Comparison of ENCODE assay signal across 8 mouse cellular contexts in the genomic region with DNA sequence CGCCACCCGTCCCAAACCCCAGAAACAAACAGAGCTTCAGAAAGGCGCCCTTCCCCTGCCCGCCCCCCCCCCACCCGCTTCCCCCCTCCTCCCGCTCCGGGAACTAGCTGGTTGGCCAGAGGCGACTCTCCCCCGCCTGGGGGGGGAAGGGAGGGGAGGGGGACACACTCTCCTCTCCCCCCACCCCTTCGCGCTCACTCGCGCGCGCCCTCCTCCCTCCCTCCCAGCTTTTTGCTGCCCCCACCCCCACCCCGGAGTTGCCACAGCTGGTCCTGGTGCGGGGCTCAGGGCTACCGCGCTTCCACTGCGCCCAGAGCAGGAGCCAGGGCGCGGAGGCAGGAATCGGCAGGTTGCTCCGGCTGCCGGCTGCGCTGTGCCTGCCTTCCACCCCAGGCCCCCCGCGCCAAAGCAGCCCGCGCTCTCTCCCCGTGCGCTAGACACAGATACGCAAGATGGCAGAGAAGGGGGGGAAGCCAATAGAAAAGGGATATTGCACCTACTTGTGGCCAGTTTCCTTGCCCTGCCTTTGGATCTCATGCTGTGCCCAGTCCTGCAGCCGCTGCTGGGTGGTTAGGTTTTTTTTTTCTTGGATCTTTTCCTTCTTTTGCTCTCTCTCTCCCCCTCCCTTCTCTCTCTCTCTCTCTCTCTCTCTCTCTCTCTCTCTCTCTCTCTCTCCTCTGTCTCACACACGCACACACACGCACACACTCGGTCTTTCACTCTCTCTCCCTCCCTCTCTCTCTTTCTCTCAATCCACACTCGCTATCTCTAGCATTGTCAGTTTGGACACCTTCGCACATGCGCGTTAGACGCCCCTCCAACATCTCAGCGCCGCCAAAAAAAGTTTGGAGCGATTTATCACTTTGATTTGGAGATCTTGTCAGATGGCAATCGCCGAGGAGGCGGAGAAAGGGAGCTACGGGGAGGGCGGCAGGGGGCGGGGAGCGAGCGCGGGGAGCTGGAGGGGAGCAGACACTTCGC. TPM values are rescaled to one million over a fixed set of nuclear protein-coding genes. Genes with fewer than 3 reads are reported as not detected.
A peak's percentile ranks its signal among the peaks of the same experiment; 100 is the strongest.
DNase-seq lines count a peak whose midpoint lies in the region; ATAC-seq lines count a peak whose summit lies in the region.

No protein-coding gene starts in this region.

- peaks cover 47% of the 10 kb centered on the region for H3K4me1 ChIP-seq in megakaryocyte, embryonic 14.5 days
- peaks cover 74% of the 10 kb centered on the region for H3K4me1 ChIP-seq in forebrain, embryonic 12.5 days
- peaks cover 88% of the 10 kb centered on the region for H3K4me1 ChIP-seq in hindbrain, embryonic 10.5 days (replicated peaks)
- H3K4me1 ChIP-seq in limb, embryonic 12.5 days (replicated peaks) = peaks cover 57% of the 10 kb centered on the region
- H3K4me1 ChIP-seq in midbrain, embryonic 13.5 days (replicated peaks) = peaks cover 65% of the 10 kb centered on the region

- peak overlapping the region; percentile 83 for H3K4me2 ChIP-seq in forebrain, embryonic 12.5 days
- H3K4me2 ChIP-seq in limb, embryonic 12.5 days = peak overlapping the region; percentile 87
- H3K4me2 ChIP-seq in midbrain, embryonic 13.5 days (replicated peaks) = peak overlapping the region; percentile 88

- H3K27me3 ChIP-seq in megakaryocyte, embryonic 14.5 days (replicated peaks) = peaks cover 95% of the 10 kb centered on the region
- peaks cover 78% of the 10 kb centered on the region for H3K27me3 ChIP-seq in forebrain, embryonic 12.5 days
- peaks cover 82% of the 10 kb centered on the region for H3K27me3 ChIP-seq in hindbrain, embryonic 10.5 days (ENCODE audit: insufficient read depth, poor library complexity, severe bottlenecking)
- no peaks in the 10 kb centered on the region; the same call in 1 of the 2 replicates for H3K27me3 ChIP-seq in limb, embryonic 12.5 days
- H3K27me3 ChIP-seq in midbrain, embryonic 13.5 days = peaks cover 63% of the 10 kb centered on the region

- WGBS in forebrain, embryonic 12.5 days = 1% methylated on average over 44 of the region's 55 CpGs
- under 1% methylated on average over 51 of the region's 55 CpGs for WGBS in hindbrain, embryonic 10.5 days
- WGBS in limb, embryonic 12.5 days = 1% methylated on average over 44 of the region's 55 CpGs
- 2% methylated on average over 44 of the region's 55 CpGs for WGBS in midbrain, embryonic 13.5 days

- H3K27ac ChIP-seq in forebrain, embryonic 12.5 days = peak overlapping the region; percentile 85
- peak overlapping the region; percentile 94 for H3K27ac ChIP-seq in hindbrain, embryonic 10.5 days
- peak overlapping the region; percentile 100 for H3K27ac ChIP-seq in limb, embryonic 12.5 days
- H3K27ac ChIP-seq in midbrain, embryonic 13.5 days = peak overlapping the region; percentile 84

- H3K4me3 ChIP-seq in megakaryocyte, embryonic 14.5 days (replicated peaks) = peak overlapping the region; percentile 92
- H3K4me3 ChIP-seq in forebrain, embryonic 12.5 days (replicated peaks) = peak overlapping the region; percentile 69
- peak overlapping the region; percentile 74 for H3K4me3 ChIP-seq in hindbrain, embryonic 10.5 days
- H3K4me3 ChIP-seq in limb, embryonic 12.5 days (replicated peaks) = peak overlapping the region; percentile 84
- peak overlapping the region; percentile 58 for H3K4me3 ChIP-seq in midbrain, embryonic 13.5 days (replicated peaks)

- ATAC-seq in megakaryocyte, adult 5-6 weeks (ENCODE audit: poor library complexity, severe bottlenecking) = no peak
- peak; percentile 52; the same call in 1 of the 2 replicates for ATAC-seq in forebrain, embryonic 12.5 days (ENCODE audit: low FRiP score)
- ATAC-seq in limb, embryonic 12.5 days (ENCODE audit: insufficient number of reproducible peaks, insufficient read depth, low FRiP score, low TSS enrichment, low read depth) = peak; percentile 65
- peak; percentile 61 for ATAC-seq in midbrain, embryonic 13.5 days

- peak; percentile 85 for DNase-seq in hindbrain, embryonic 10.5 days (ENCODE audit: low spot score)
- no peak for DNase-seq in thymus, postnatal 0 days (ENCODE audit: low spot score)
- no peak for DNase-seq in cerebellum, adult 11-12 months

- H3K9ac ChIP-seq in forebrain, embryonic 12.5 days = peak overlapping the region; percentile 70
- peak overlapping the region; percentile 99 for H3K9ac ChIP-seq in limb, embryonic 12.5 days (replicated peaks)
- H3K9ac ChIP-seq in midbrain, embryonic 13.5 days (replicated peaks) = peak overlapping the region; percentile 64

- no peaks in the 10 kb centered on the region for H3K36me3 ChIP-seq in megakaryocyte, embryonic 14.5 days (replicated peaks; ENCODE audit: low read length)
- H3K36me3 ChIP-seq in forebrain, embryonic 12.5 days (replicated peaks) = no peaks in the 10 kb centered on the region
- H3K36me3 ChIP-seq in hindbrain, embryonic 10.5 days = no peaks in the 10 kb centered on the region
- no peaks in the 10 kb centered on the region for H3K36me3 ChIP-seq in limb, embryonic 12.5 days
- no peaks in the 10 kb centered on the region for H3K36me3 ChIP-seq in midbrain, embryonic 13.5 days

- H3K9me3 ChIP-seq in megakaryocyte, embryonic 14.5 days = no peaks in the 10 kb centered on the region
- H3K9me3 ChIP-seq in forebrain, embryonic 12.5 days = no peaks in the 10 kb centered on the region
- no peaks in the 10 kb centered on the region for H3K9me3 ChIP-seq in hindbrain, embryonic 10.5 days
- H3K9me3 ChIP-seq in limb, embryonic 12.5 days = no peaks in the 10 kb centered on the region
- no peaks in the 10 kb centered on the region for H3K9me3 ChIP-seq in midbrain, embryonic 13.5 days

RNA-seq across cellular contexts. Expression of gene Mecom, which starts 38.6 kb away (rescaled TPM):
- not detected in 2 replicates for polyA plus RNA-seq in megakaryocyte, embryonic 14.5 days (2012; ENCODE audit: insufficient read depth, low replicate concordance)
- total RNA-seq in megakaryocyte, adult 5-6 weeks (2015) = 0.07 TPM in 1 of 2 replicates, not detected in the other
- total RNA-seq in megakaryocyte, adult 5-6 weeks (2017) = not detected in 2 replicates
- 12.1 and 12.2 TPM in 2 replicates for polyA plus RNA-seq in forebrain, embryonic 12.5 days (2016; fragmentation: Nextera tagmentation; extraction: Ambion mirVana)
- polyA plus RNA-seq in hindbrain, embryonic 10.5 days (2016; fragmentation: Nextera tagmentation; extraction: Ambion mirVana) = 25.8 and 26.7 TPM in 2 replicates
- polyA plus RNA-seq in limb, embryonic 12.5 days (2016; fragmentation: Nextera tagmentation; extraction: Ambion mirVana) = 187 TPM in 2 replicates
- 11.1 and 13.4 TPM in 2 replicates for polyA plus RNA-seq in midbrain, embryonic 13.5 days (2015; fragmentation: Nextera tagmentation; extraction: Ambion mirVana)
- polyA plus RNA-seq in thymus, postnatal 0 days (2015; fragmentation: Nextera tagmentation; extraction: Ambion mirVana) = 1.1 and 1.2 TPM in 2 replicates
